Comparison of ENCODE assay signal across 8 mouse cellular contexts in the genomic region with DNA sequence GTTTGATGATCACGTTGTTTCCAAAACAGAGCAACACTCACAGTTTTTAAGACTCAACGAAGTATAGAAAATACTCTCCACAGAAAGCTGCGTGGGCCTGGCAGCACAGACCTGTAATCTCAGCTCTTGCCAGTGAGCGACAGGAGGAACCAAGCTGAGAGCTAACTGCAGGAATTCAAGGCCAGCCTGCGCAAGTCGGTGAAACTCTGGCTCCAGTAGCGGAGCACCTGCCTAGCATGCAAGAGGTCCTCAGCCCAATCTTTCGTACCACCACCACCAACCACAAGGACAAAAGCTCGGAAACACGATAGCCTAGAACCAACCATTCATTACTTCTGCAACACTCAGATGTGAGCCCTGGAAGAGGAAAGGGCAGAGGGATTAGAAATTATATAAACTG. TPM values are rescaled to one million over a fixed set of nuclear protein-coding genes. Genes with fewer than 3 reads are reported as not detected.
DNase-seq lines count a peak whose midpoint lies in the region; ATAC-seq and TF ChIP-seq lines count a peak whose summit lies in the region.

No protein-coding gene starts in this region.

- H3K4me1 ChIP-seq in heart, embryonic 14.5 days (ENCODE audit: control insufficient read depth in 2 of 2, insufficient read depth in 2 of 2, low read length in 2 of 2): peaks cover 3 to 15% of the 10 kb centered on the region in 2 experiments; a peak in 3 of 4 replicates
- H3K4me1 ChIP-seq in liver, embryonic 14.5 days (replicated peaks; ENCODE audit: control insufficient read depth in 2 of 2, insufficient read depth in 2 of 2, low read length in 1 of 2): peaks cover 46 to 52% of the 10 kb centered on the region in 2 experiments

- H3K27me3 ChIP-seq in heart, embryonic 14.5 days (ENCODE audit: control insufficient read depth, insufficient read depth, low read length): peaks cover 23% of the 10 kb centered on the region
- H3K27me3 ChIP-seq in C2C12 (ENCODE audit: control insufficient read depth, insufficient read depth, insufficient read length): no peaks in the 10 kb centered on the region
- no peaks in the 10 kb centered on the region for H3K27me3 ChIP-seq in liver, embryonic 14.5 days (ENCODE audit: control insufficient read depth, insufficient read depth, low read length)

- no peak for TF ChIP-seq EP300 in liver, embryonic 14.5 days (IDR thresholded peaks at IDR 0.05; ENCODE audit: low read depth)

- TF ChIP-seq POLR2A in brain, embryonic 14.5 days (IDR thresholded peaks at IDR 0.05; ENCODE audit: borderline replicate concordance, extremely low read depth, insufficient read depth, insufficient read length, poor library complexity, severe bottlenecking): no peak

- H3K27ac ChIP-seq in heart, embryonic 14.5 days (replicated peaks in 1 of 2; ENCODE audit: control insufficient read depth in 1 of 2, insufficient read depth in 1 of 2, low read depth in 2 of 2, low read length in 2 of 2): no peak overlapping the region
- H3K27ac ChIP-seq in liver, embryonic 14.5 days: peak overlapping the region; percentile 98

- no peak for ATAC-seq in heart, embryonic 14.5 days (ENCODE audit: insufficient number of reproducible peaks, insufficient read depth, low FRiP score, low read depth)
- no peak for ATAC-seq in liver, embryonic 14.5 days (ENCODE audit: insufficient read depth)

- H3K79me3 ChIP-seq in C2C12 (ENCODE audit: low read depth): peaks cover 59% of the 10 kb centered on the region

- no peak for DNase-seq in heart, adult 9 months (ENCODE audit: low spot score in 2 of 2)
- DNase-seq in brain, embryonic 14.5 days (ENCODE audit: low read depth): peak; percentile 19
- DNase-seq in liver, embryonic 14.5 days (ENCODE audit: low read depth in 3 of 3, low spot score in 3 of 3): no peak
- no peak for DNase-seq in left cerebral cortex, adult 18-20 months (ENCODE audit: low spot score in 2 of 2)
- no peak for DNase-seq in ovary, postnatal 10 days (ENCODE audit: low spot score)
- DNase-seq in frontal cortex, postnatal 14 days (ENCODE audit: low spot score in 2 of 2): no peak

- WGBS in heart, embryonic 14.5 days: 34% methylated on average over 10 of the region's 10 CpGs
- WGBS in liver, embryonic 14.5 days (ENCODE audit: insufficient replicate concordance): 4% methylated on average over 10 of the region's 10 CpGs

- peaks cover 66% of the 10 kb centered on the region for H3K79me2 ChIP-seq in C2C12 (ENCODE audit: control insufficient read depth, insufficient read depth)

- H3K4me2 ChIP-seq in heart, embryonic 14.5 days (ENCODE audit: low read length): peak overlapping the region; percentile 73
- H3K4me2 ChIP-seq in liver, embryonic 14.5 days (ENCODE audit: low read depth): peak overlapping the region; percentile 99

- H3ac ChIP-seq in C2C12 (ENCODE audit: control insufficient read depth, insufficient read length, low read depth): no peak overlapping the region

- H3K36me3 ChIP-seq in heart, embryonic 14.5 days (ENCODE audit: control insufficient read depth, insufficient read depth, low read length): no peaks in the 10 kb centered on the region
- peaks cover 10% of the 10 kb centered on the region for H3K36me3 ChIP-seq in C2C12 (ENCODE audit: control insufficient read depth, insufficient read depth)
- H3K36me3 ChIP-seq in liver, embryonic 14.5 days (replicated peaks; ENCODE audit: control insufficient read depth, insufficient read depth, low read depth): peaks cover 34% of the 10 kb centered on the region

- H3K9me3 ChIP-seq in heart, embryonic 14.5 days (ENCODE audit: control insufficient read depth, low read length): no peaks in the 10 kb centered on the region
- no peaks in the 10 kb centered on the region for H3K9me3 ChIP-seq in liver, embryonic 14.5 days (ENCODE audit: control insufficient read depth, low read length)

- no peak for TF ChIP-seq CTCF in C2C12 (IDR thresholded peaks at IDR 0.05; ENCODE audit: control insufficient read depth, insufficient read depth, insufficient read length)
- no peak for TF ChIP-seq CTCF in brain, embryonic 14.5 days (IDR thresholded peaks at IDR 0.05; ENCODE audit: borderline replicate concordance, extremely low read depth, insufficient read depth, insufficient read length)
- peak; percentile 34 for TF ChIP-seq CTCF in liver, embryonic 14.5 days (IDR thresholded peaks at IDR 0.05; ENCODE audit: low read depth)

- peak overlapping the region; percentile 11 to 70; a peak in 2 of 4 replicates for H3K4me3 ChIP-seq in heart, embryonic 14.5 days (ENCODE audit: control insufficient read depth in 1 of 2, insufficient read depth in 1 of 2, low read depth in 1 of 2, low read length in 2 of 2)
- peak overlapping the region; percentile 91 for H3K4me3 ChIP-seq in C2C12 (ENCODE audit: insufficient read depth, poor library complexity, severe bottlenecking)
- peak overlapping the region; percentile 84 to 85 for H3K4me3 ChIP-seq in liver, embryonic 14.5 days (ENCODE audit: insufficient read depth in 1 of 2, low read depth in 2 of 2, low read length in 2 of 2)

- H3K9ac ChIP-seq in heart, embryonic 14.5 days (ENCODE audit: low read length): no peak overlapping the region
- H3K9ac ChIP-seq in liver, embryonic 14.5 days (replicated peaks): peak overlapping the region; percentile 98

TF ChIP-seq in C2C12, 6 proteins besides CTCF, POLR2A, EP300 and RAD21:
- no peak for TF ChIP-seq MYOD1 (IDR thresholded peaks at IDR 0.05; ENCODE audit: control insufficient read depth, insufficient read length, low read depth)
- TF ChIP-seq CEBPB (IDR thresholded peaks at IDR 0.05; ENCODE audit: low read depth): no peak
- TF ChIP-seq MAX (IDR thresholded peaks at IDR 0.05): no peak
- TF ChIP-seq USF1 (IDR thresholded peaks at IDR 0.05; ENCODE audit: low read depth): no peak
- TF ChIP-seq FOSL1 (IDR thresholded peaks at IDR 0.05; ENCODE audit: insufficient read depth, low read length, poor library complexity, severe bottlenecking): no peak
- no peak for TF ChIP-seq MYOG (IDR thresholded peaks at IDR 0.05; ENCODE audit: control insufficient read depth, extremely low read depth, insufficient read length)

RNA-seq across cellular contexts. Expression of gene Zc3hav1, which starts 2.0 kb away (rescaled TPM):
- polyA plus RNA-seq in heart, embryonic 14.5 days (2014; fragmentation: Nextera tagmentation; extraction: Ambion mirVana): 7.2 and 9.1 TPM in 2 replicates
- 20.3 TPM for polyA plus RNA-seq in C2C12 (2012; fragmentation: generic; extraction: Trizol)
- 0.90 and 1.5 TPM in 2 replicates for polyA plus RNA-seq in brain, embryonic 14.5 days (2012; rRNA removed)
- polyA plus RNA-seq in liver, embryonic 14.5 days (2012; rRNA removed): 16.5 and 23.0 TPM in 2 replicates
- 17.0 and 18.6 TPM in 2 replicates for polyA plus RNA-seq in liver, embryonic 14.5 days (2014; fragmentation: Nextera tagmentation; extraction: Ambion mirVana)
- total RNA-seq in left cerebral cortex, adult 18-20 months (2021): 1 to 10 TPM; 4.6 to 4.9 TPM

RNA-seq across cellular contexts. Expression of gene Ttc26, which starts 28.8 kb away (rescaled TPM):
- 2.7 and 3.9 TPM in 2 replicates for polyA plus RNA-seq in heart, embryonic 14.5 days (2014; fragmentation: Nextera tagmentation; extraction: Ambion mirVana)
- 2.1 TPM for polyA plus RNA-seq in C2C12 (2012; fragmentation: generic; extraction: Trizol)
- 8.7 and 9.0 TPM in 2 replicates for polyA plus RNA-seq in brain, embryonic 14.5 days (2012; rRNA removed)
- polyA plus RNA-seq in liver, embryonic 14.5 days (2012; rRNA removed): 0.18 and 0.26 TPM in 2 replicates
- 0.24 and 0.41 TPM in 2 replicates for polyA plus RNA-seq in liver, embryonic 14.5 days (2014; fragmentation: Nextera tagmentation; extraction: Ambion mirVana)
- total RNA-seq in left cerebral cortex, adult 18-20 months (2021): 10 to 100 TPM; 10.6 to 11.9 TPM

RNA-seq across cellular contexts. Expression of gene Zc3hav1l, which starts 53.4 kb away (rescaled TPM):
- polyA plus RNA-seq in heart, embryonic 14.5 days (2014; fragmentation: Nextera tagmentation; extraction: Ambion mirVana): 8.7 and 9.3 TPM in 2 replicates
- 1.7 TPM for polyA plus RNA-seq in C2C12 (2012; fragmentation: generic; extraction: Trizol)
- polyA plus RNA-seq in brain, embryonic 14.5 days (2012; rRNA removed): 29.6 and 33.9 TPM in 2 replicates
- polyA plus RNA-seq in liver, embryonic 14.5 days (2012; rRNA removed): 3.9 and 4.7 TPM in 2 replicates
- polyA plus RNA-seq in liver, embryonic 14.5 days (2014; fragmentation: Nextera tagmentation; extraction: Ambion mirVana): 1.4 and 1.8 TPM in 2 replicates
- total RNA-seq in left cerebral cortex, adult 18-20 months (2021): 1 to 10 TPM; 3.1 to 3.5 TPM

Comparison
In these comparisons a context has a peak if more than half of its experiments do, and no peak if none do; other contexts are left out.
1. H3K4me3 ChIP-seq: peak in every context shown above with its lines; median percentile 91 in C2C12; 84 in liver, embryonic 14.5 days; 40 in heart, embryonic 14.5 days.